Mouse (Mus musculus) CD8-positive naive resting alpha-beta T cell, adult 2 months (primary cell): ENCODE results near the gene Lancl3.
"Not testable (repeated sequence)": the region's sequence is repeated elsewhere in the genome, so short reads cannot be mapped to it uniquely, and the experiment has no call there.

Experiments
- DNase-seq, 2 experiments: peaks; one replicate each; pipeline ENCODE4 v3.0.0; 2022; ENCODE audit warnings: low read depth in 2 of 2, low spot score in 2 of 2

Gene Lancl3

GRCm38 (mm10) chrX:9257831-9258230 lies 58.1 kb downstream of the Lancl3 start:
- no peak for DNase-seq

GRCm38 (mm10) chrX:9259267-9259666 lies 59.6 kb downstream of the Lancl3 start:
- DNase-seq = no peak

GRCm38 (mm10) chrX:9271112-9271511 lies 71.4 kb downstream of the Lancl3 start:
- no peak for DNase-seq

- no peak for DNase-seq
Observed at GRCm38 (mm10) chrX:9271947-9272459, 72.3 kb downstream of the Lancl3 start.

DNA sequence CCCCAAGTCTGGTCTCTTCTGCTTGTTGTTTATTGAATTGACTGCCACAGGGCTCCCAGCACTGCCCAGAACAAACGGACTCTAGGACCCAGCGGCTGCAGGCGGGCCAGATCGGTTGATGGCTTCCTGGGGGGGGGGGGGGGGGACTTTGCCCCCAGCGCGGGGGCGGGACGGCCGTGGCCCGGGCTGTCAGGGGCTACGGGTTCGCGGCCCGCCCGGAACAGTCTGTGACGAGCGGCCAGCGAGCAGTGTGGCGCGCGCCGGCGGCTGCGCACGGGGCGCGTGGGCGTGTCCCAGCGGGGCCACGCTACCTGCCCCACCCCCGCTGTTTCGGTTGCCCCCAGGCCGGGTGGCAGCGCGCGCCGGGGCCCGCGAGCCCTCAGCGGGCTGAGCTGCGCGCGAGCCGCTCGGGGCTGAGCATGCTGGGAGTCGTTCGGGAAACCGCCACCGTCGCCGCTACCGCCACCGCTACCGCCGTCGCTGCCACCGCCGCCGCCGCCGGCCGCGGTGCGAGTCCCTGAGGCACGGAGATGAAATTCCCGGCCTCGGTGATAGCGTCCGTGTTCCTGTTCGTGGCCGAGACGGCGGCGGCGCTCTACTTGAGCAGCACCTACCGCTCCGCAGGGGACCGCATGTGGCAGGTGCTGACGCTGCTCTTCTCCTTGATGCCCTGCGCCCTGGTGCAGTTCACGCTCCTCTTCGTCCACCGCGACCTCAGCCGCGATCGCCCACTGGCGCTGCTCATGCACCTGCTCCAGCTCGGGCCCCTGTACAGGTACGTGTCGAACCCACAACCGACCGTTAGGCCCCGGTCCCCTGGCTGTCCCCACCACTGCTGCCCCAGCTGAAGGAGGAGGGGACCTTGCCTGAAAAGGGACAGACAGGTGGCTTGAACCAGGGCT lies 73.0 kb downstream of the Lancl3 start, which contains the start of gene Xk:
TSS of gene Xk (plus strand) at position 297 of the 902 bp plus-strand sequence.
- peak; percentile 15 to 29 for DNase-seq

- no peak for DNase-seq
Observed at GRCm38 (mm10) chrX:9273377-9274002, 73.8 kb downstream of the Lancl3 start.

GRCm38 (mm10) chrX:9274321-9274720 lies 74.6 kb downstream of the Lancl3 start:
- DNase-seq = no peak

DNA sequence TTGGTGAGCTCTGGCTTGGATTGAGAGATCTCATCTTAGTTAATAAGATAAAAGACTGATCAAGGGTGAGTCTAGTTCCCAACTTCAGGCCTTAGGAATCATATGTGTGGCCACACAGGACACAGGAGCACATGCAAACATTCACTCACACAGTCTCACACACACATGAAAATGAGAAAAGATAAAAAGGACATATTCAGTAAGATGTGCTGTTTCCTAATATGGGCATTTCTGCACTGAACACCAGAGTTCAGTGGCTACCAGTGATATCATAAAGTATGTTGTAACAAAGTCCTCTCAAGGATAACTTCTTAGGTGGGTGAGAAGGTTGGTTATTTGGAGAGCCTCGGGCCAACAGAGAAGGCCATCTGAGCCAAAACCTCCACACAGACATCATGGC lies 83.8 kb downstream of the Lancl3 start, which contains the start of gene H2al1m:
TSS of gene H2al1m (plus strand) at position 301 of the 400 bp plus-strand sequence.
- DNase-seq = not testable (repeated sequence)

GRCm38 (mm10) chrX:9293140-9293829 lies 93.6 kb downstream of the Lancl3 start:
- not testable (repeated sequence) for DNase-seq

DNA sequence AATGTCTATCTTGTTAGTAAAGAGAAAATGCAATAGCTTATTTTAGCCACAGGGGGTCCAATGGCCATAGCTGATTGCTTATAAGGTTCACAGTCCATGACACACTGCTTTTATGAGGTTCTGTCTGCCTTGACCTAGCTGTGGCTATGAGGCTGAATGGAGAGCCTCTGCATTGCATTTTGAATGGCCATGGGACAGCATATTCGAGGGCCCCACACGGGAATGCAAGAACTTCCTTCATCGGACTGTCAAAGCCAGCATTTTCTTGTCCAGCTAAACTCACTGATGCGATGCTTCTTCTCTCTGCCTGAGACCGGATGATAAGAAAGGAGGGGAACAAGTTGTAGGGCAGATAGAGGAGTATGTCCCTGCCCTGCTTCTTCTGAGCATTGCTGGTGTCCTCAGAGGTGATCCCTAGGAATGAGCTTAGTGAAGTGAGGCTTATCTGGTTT lies 98.7 kb downstream of the Lancl3 start:
- no peak for DNase-seq

DNA sequence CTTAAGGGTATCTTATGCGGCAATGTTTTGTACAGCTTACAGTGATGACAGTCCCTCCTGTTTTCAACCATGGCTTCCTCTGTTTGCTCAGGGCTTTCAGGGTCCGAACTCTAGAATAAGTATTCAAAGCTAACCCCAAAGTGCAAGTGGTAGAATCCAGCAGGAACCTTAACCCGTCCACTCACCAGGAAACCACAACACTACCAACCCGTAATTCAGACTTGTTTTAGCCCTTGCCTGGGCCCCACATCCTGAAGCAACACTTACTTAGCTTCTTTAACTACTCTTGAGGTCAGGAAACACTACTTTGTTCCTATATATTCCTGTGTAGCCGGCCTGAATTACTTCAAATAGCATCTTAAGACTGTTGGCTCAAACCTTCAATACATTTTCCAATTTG lies 103.1 kb downstream of the Lancl3 start:
- DNase-seq = no peak

DNA sequence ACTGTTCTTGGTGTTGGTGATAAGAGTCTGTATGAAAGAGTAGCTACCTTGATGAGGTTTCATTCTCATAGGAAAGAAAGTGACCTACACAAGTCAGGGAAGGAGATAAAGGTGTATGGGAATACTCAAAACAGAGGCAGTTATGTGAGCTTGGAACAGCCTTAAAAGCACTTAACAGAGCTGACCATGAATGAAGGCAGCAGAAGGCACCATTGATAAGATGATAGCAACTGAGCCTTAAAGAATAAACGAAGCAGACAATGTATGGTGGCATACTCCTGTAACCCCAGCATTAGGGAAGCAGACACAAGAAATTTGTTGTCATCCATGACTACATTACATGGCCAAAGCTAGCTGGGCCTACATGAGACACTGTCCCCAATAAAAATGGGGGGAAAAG lies 103.8 kb downstream of the Lancl3 start:
- no peak for DNase-seq

- DNase-seq = not testable (repeated sequence)
Observed at GRCm38 (mm10) chrX:9316457-9316856, 116.8 kb downstream of the Lancl3 start.
